Mouse (Mus musculus): Measurements from ENCODE around the gene Brip1. TPM values are rescaled to one million over a fixed set of nuclear protein-coding genes. Genes with fewer than 3 reads are reported as not detected.
A peak's percentile ranks its signal among the peaks of the same experiment; 100 is the strongest.
"Not testable (repeated sequence)": the region's sequence is repeated elsewhere in the genome, so short reads cannot be mapped to it uniquely, and the experiment has no call there.

Gene Brip1
- polyA plus RNA-seq, 1 experiment from 2014 or later, result 17.0 TPM

DNA sequence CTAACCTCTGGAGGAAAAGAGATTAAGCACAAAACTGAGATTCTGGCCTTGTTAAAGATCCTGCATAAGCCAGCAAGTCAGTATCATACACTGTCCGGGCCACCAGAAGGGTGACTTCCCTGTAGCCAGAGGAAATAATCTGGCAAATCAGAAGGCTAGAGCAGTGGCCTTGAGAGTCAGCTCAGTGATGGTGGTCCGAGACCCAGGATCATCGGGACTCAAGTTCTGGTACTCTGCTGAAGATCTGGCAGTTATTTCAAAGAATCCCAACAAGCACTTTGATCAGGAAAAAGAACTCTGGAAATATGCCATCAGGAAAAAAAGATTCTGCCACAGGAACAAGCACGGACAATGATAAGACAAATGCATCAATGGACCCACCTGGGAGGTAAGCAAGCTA, 4.9 kb upstream of the Brip1 start:
- H3K4me2 ChIP-seq, result no peak overlapping the region
- 96% methylated on average over 4 of the region's 4 CpGs for WGBS
- H3K9me3 ChIP-seq (ENCODE audit: low read depth, low read length), result 0 out of 2 replicates have a peak, but pooled peaks cover 4% of the 10 kb centered on the region
- ATAC-seq (ENCODE audit: insufficient read depth) (no peak), DNase-seq (no peak)
- no peak overlapping the region for H3K9ac ChIP-seq
- no peaks in the 10 kb centered on the region for H3K27me3 ChIP-seq (ENCODE audit: insufficient read depth, low read length)
- TF ChIP-seq CTCF (IDR thresholded peaks at IDR 0.05; ENCODE audit: low read depth), result no peak
- H3K27ac ChIP-seq (ENCODE audit: low read depth), result no peak overlapping the region
- H3K36me3 ChIP-seq (ENCODE audit: insufficient read depth), result peaks cover 73% of the 10 kb centered on the region
- no peaks in the 10 kb centered on the region for H3K4me1 ChIP-seq (ENCODE audit: insufficient read depth)
- no peak overlapping the region for H3K4me3 ChIP-seq (ENCODE audit: low read depth, low read length)

DNA sequence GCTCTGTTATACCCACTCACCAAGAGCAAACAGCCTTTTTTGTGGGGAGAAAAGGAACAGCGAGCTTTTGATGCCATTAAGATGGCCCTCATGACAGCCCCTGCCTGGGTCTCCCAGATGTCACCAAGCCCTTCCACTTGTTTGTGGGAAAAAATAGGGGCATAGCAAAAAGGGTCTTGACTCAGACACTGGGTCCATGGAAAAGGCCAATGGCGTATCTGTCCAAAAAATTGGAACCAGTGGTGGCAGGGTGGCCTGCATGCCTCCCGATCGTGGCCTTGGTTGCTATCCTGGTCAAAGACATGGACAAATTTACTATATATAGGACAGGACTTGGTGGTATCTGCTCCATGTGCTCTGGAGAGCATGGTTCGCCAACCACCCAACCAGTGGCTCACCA, 4.0 kb upstream of the Brip1 start:
- no peaks in the 10 kb centered on the region for H3K27me3 ChIP-seq (ENCODE audit: insufficient read depth, low read length)
- 0 out of 2 replicates have a peak, but pooled peaks cover 4% of the 10 kb centered on the region for H3K9me3 ChIP-seq (ENCODE audit: low read depth, low read length)
- no peak for DNase-seq
- no peak overlapping the region for H3K4me2 ChIP-seq
- ATAC-seq (ENCODE audit: insufficient read depth), result no peak
- WGBS, result 97% methylated on average over 5 of the region's 5 CpGs
- no peak overlapping the region for H3K4me3 ChIP-seq (ENCODE audit: low read depth, low read length)
- H3K27ac ChIP-seq (ENCODE audit: low read depth), result no peak overlapping the region
- peaks cover 71% of the 10 kb centered on the region for H3K36me3 ChIP-seq (ENCODE audit: insufficient read depth)
- no peak for TF ChIP-seq CTCF (IDR thresholded peaks at IDR 0.05; ENCODE audit: low read depth)
- H3K4me1 ChIP-seq (ENCODE audit: insufficient read depth), result 0 out of 2 replicates have a peak, but pooled peaks cover 1% of the 10 kb centered on the region
- no peak overlapping the region for H3K9ac ChIP-seq

DNA sequence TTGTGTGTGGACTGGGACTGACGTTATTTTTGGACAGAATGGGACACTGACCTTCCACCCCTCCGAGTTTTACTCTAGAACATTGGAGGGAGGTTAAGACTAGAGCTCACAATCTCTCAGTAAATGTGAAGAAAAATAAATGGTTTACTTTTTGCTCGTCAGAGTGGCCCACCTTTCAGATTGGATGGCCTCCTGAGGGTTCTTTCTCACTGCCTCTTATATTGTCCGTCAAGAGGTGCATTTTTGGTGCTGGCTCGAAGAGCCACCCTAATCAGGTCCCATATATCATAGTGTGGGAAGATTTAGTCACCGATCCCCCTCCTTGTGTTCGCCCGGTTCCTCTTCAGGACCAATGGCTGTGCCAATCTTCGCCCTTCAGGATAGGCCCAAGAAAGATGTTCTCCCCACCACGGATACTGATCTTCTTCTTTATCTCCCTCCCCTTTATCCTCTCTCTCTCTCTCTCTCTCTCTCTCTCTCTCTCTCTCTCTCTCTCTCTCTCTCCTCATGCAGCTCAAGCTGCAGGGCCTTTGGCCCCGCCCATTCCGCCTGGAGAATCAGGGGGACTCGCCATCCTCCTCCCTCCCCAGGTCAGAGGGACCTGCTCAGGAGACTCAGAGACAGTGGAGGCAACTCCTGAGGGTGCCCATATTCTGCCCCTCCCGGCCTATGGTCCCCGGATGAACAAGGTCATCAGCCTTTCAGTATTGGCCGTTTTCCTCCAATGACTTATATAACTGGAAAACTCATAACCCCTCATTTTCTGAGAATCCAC, 1.1 kb upstream of the Brip1 start:
- Histone ChIP-seq H3K4me1 (ENCODE audit: insufficient read depth) (0 out of 2 replicates have a peak, but pooled peaks cover 4% of the 10 kb centered on the region), H3K4me3 (ENCODE audit: low read depth, low read length) (peak overlapping the region; percentile 87), H3K9me3 (ENCODE audit: low read depth, low read length) (0 out of 2 replicates have a peak, but pooled peaks cover 4% of the 10 kb centered on the region), H3K4me2 (peak overlapping the region; percentile 72), H3K27me3 (ENCODE audit: insufficient read depth, low read length) (no peaks in the 10 kb centered on the region), H3K36me3 (ENCODE audit: insufficient read depth) (peaks cover 52% of the 10 kb centered on the region), H3K9ac (peak overlapping the region; percentile 89), H3K27ac (ENCODE audit: low read depth) (peak overlapping the region; percentile 93)
- no peak for TF ChIP-seq CTCF (IDR thresholded peaks at IDR 0.05; ENCODE audit: low read depth)
- ATAC-seq (ENCODE audit: insufficient read depth) (no peak), DNase-seq (peak; percentile 15)
- WGBS, result 42% methylated on average over 16 of the region's 16 CpGs

DNA sequence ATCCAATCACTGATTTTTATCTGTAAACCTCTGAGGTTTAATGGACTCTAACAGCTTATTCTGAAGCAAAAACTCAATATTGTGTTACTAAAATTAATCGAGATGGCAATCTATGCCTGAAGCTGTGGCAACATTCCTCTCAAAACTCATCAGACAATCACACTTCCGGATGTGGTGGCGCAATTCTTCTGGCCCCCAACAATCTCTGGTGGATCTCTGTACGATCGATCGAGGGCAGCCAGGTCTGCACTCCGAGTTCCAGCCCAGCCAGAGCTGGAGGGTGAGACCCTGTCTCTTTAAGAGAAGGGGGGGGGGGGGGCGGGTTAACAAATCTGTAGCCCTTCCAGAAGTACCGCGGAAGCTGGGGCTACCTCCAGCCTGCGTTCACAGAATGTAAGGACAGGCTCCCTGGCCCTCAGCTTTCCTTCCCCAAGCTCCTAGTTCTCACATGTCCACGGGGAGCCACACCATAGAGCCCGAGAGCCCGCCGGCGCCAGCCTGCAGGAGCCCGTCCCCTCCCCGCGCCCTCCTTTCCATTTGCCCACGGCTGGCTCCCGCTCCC, 452 bp downstream of the Brip1 start:
- H3K4me2 ChIP-seq, result peak overlapping the region; percentile 72
- peak; percentile 62 for DNase-seq
- peak overlapping the region; percentile 72 for H3K9ac ChIP-seq
- H3K4me1 ChIP-seq (ENCODE audit: insufficient read depth), result 0 out of 2 replicates have a peak, but pooled peaks cover 4% of the 10 kb centered on the region
- WGBS, result 1% methylated on average over 17 of the region's 21 CpGs
- 0 out of 2 replicates have a peak, but pooled peaks cover 4% of the 10 kb centered on the region for H3K9me3 ChIP-seq (ENCODE audit: low read depth, low read length)
- ATAC-seq (ENCODE audit: insufficient read depth), result peak; percentile 84
- peak overlapping the region; percentile 92 for H3K27ac ChIP-seq (ENCODE audit: low read depth)
- peak overlapping the region; percentile 87 for H3K4me3 ChIP-seq (ENCODE audit: low read depth, low read length)
- H3K36me3 ChIP-seq (ENCODE audit: insufficient read depth), result peaks cover 39% of the 10 kb centered on the region
- H3K27me3 ChIP-seq (ENCODE audit: insufficient read depth, low read length), result no peaks in the 10 kb centered on the region
- no peak for TF ChIP-seq CTCF (IDR thresholded peaks at IDR 0.05; ENCODE audit: low read depth)

DNA sequence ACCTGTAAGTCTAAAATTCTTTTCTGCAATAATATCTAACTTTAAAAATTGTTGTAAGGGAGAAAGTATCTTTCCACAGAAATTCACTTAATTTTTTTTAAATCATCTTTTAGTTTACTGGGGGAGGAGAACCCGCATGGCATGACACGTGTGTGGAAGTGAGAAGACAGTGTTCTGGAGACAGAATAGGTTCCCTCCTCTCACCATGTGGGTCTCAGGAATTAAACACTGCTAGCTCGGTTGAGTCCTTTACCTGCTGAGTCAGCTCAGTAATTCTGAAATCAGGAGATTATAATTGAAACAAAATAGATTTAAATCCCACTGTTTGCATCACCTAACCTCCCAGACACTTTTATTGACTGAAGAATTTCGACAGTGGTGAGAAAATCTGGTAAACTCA, 1.3 kb downstream of the Brip1 start:
- 42% methylated on average over 4 of the region's 4 CpGs for WGBS
- Histone ChIP-seq H3K4me1 (ENCODE audit: insufficient read depth) (0 out of 2 replicates have a peak, but pooled peaks cover 4% of the 10 kb centered on the region), H3K27me3 (ENCODE audit: insufficient read depth, low read length) (no peaks in the 10 kb centered on the region), H3K4me2 (peak overlapping the region; percentile 72), H3K4me3 (ENCODE audit: low read depth, low read length) (peak overlapping the region; percentile 87), H3K9ac (peak overlapping the region; percentile 72), H3K9me3 (ENCODE audit: low read depth, low read length) (0 out of 2 replicates have a peak, but pooled peaks cover 4% of the 10 kb centered on the region), H3K27ac (ENCODE audit: low read depth) (no peak overlapping the region), H3K36me3 (ENCODE audit: insufficient read depth) (peaks cover 37% of the 10 kb centered on the region)
- no peak for ATAC-seq (ENCODE audit: insufficient read depth)
- no peak for DNase-seq
- TF ChIP-seq CTCF (IDR thresholded peaks at IDR 0.05; ENCODE audit: low read depth), result no peak

DNA sequence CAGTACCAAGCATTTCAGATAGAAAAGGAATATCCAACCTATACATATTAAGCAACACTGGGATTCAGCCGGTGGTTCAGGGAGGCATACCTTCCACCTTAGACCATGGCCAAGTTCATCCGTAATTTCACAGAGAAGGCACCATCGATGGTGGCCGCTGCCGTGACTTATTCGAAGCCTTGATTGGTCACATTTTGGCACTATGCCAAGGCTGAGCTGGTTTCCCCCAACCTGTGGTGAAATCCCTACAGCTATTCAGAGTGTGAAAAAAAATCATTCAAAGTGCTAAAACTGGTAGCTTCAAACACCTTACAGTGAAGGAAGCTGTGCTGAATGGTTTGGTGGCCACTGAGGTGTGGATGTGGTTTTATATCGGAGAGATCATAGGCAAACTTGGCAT, 15.8 kb downstream of the Brip1 start:
- not testable (repeated sequence) for H3K9ac ChIP-seq; ATAC-seq (ENCODE audit: insufficient read depth); DNase-seq; H3K4me1 ChIP-seq (ENCODE audit: insufficient read depth); H3K4me2 ChIP-seq; H3K27me3 ChIP-seq (ENCODE audit: insufficient read depth, low read length); H3K4me3 ChIP-seq (ENCODE audit: low read depth, low read length); H3K9me3 ChIP-seq (ENCODE audit: low read depth, low read length); H3K36me3 ChIP-seq (ENCODE audit: insufficient read depth); H3K27ac ChIP-seq (ENCODE audit: low read depth)
- WGBS, result 86% methylated on average over 7 of the region's 7 CpGs

DNA sequence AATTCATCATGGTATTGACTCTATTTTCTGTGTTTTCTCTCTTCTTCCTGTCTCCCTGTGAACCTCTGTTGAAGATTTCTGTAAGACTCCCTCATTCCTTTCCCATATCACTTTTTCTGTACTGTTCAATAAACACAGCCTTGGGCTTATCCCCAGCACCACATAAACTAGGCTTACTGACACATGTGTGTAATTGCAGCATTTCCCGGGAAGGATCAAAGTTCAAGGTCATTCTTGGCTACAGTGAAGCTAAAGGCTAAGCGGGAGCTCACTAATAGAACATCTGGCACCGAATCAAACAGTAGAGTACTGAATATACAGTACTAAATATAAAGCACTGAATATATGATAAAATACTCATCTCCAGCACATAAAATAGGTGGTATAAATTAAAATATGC, 25.2 kb downstream of the Brip1 start:
- no peaks in the 10 kb centered on the region for H3K4me1 ChIP-seq (ENCODE audit: insufficient read depth)
- ATAC-seq (ENCODE audit: insufficient read depth), result peak; percentile 56; the same call in 1 of the 2 replicates

More for the DNA sequence above, 25.2 kb downstream of the Brip1 start:
- no peak overlapping the region for H3K27ac ChIP-seq (ENCODE audit: low read depth)
- no peak overlapping the region for H3K4me3 ChIP-seq (ENCODE audit: low read depth, low read length)
- 0 out of 2 replicates have a peak, but pooled peaks cover 2% of the 10 kb centered on the region for H3K36me3 ChIP-seq (ENCODE audit: insufficient read depth)
- DNase-seq, result peak; percentile 85
- H3K9ac ChIP-seq, result no peak overlapping the region
- no peaks in the 10 kb centered on the region for H3K9me3 ChIP-seq (ENCODE audit: low read depth, low read length)
- WGBS, result 35% methylated on average over 3 of the region's 3 CpGs
- no peak for TF ChIP-seq CTCF (IDR thresholded peaks at IDR 0.05; ENCODE audit: low read depth)
- H3K4me2 ChIP-seq, result no peak overlapping the region
- no peaks in the 10 kb centered on the region for H3K27me3 ChIP-seq (ENCODE audit: insufficient read depth, low read length)
